In genomic region chr1:64020672-64021635, GRCm38 (mm10) we compare ENCODE assay signal across 9 mouse cellular contexts.
DNase-seq lines count a peak whose midpoint lies in the region; ATAC-seq and TF ChIP-seq lines count a peak whose summit lies in the region.
"Had no signal": no experiment of that assay in that cellular context is flagged by ENCODE, and none has a peak within 500 bp of the region (broad histone marks: within the 10 kb centered on the region; RNA-seq: fewer than 3 reads in every experiment).

No protein-coding gene starts in this region.

- H3K4me3 ChIP-seq in cerebellum, adult 2 months (replicated peaks; ENCODE audit: insufficient read depth, low read depth, low read length), result no peak overlapping the region
- peak overlapping the region; percentile 7; the same call in 1 of the 2 replicates for H3K4me3 ChIP-seq in kidney, embryonic 16.5 days (ENCODE audit: low read length)
- H3K4me3 ChIP-seq in liver, postnatal 0 days (ENCODE audit: low read depth, low read length), result no peak overlapping the region
- H3K4me3 ChIP-seq: liver, embryonic 13.5 days had no signal

- peak; percentile 41; the same call in 1 of the 2 replicates for ATAC-seq in granulocyte monocyte progenitor cell, adult 5-6 weeks (replicated peaks; ENCODE audit: poor library complexity, severe bottlenecking)
- peak; percentile 71; the same call in 1 of the 2 replicates for ATAC-seq in kidney, embryonic 16.5 days (ENCODE audit: low FRiP score, low TSS enrichment)
- ATAC-seq in liver, postnatal 0 days, result 0 out of 2 replicates have a peak, but pooled peaks have one; percentile 23

- DNase-seq in cerebellum, adult 2 months, result peak in 1 of 2 experiments; percentile 44
- DNase-seq in cerebellum, postnatal 36 days, result no peak
- peak; percentile 91 for DNase-seq in brain, adult 2 months (ENCODE audit: low read depth, low spot score)
- DNase-seq in liver, postnatal 0 days, result peak; percentile 20
- DNase-seq in retina, embryonic 14.5 days (ENCODE audit: low spot score), result peak; percentile 23
- no peak for DNase-seq in B cell, adult 2 months
- DNase-seq: liver, embryonic 13.5 days had no signal

- TF ChIP-seq EP300 in liver, postnatal 0 days (IDR thresholded peaks at IDR 0.05; ENCODE audit: low read depth), result no peak

- 0 out of 2 replicates have a peak, but pooled peaks have one; percentile 2 for TF ChIP-seq CTCF in cerebellum, adult 2 months (IDR thresholded peaks at IDR 0.05; ENCODE audit: borderline replicate concordance, insufficient read depth, low read depth, low read length)
- no peak for TF ChIP-seq CTCF in liver, postnatal 0 days (IDR thresholded peaks at IDR 0.05; ENCODE audit: low read depth)

- no peak overlapping the region; the same call in 1 of the 2 replicates for H3K27ac ChIP-seq in cerebellum, adult 2 months (ENCODE audit: insufficient read depth, low read length)
- H3K27ac ChIP-seq in kidney, embryonic 16.5 days (ENCODE audit: low read length), result no peak overlapping the region
- H3K27ac ChIP-seq in liver, postnatal 0 days (ENCODE audit: low read depth), result no peak overlapping the region
- H3K27ac ChIP-seq: liver, embryonic 13.5 days had no signal

- H3K9me3 ChIP-seq in kidney, embryonic 16.5 days (ENCODE audit: low read length), result no peaks in the 10 kb centered on the region
- H3K9me3 ChIP-seq in liver, postnatal 0 days (ENCODE audit: low read length), result no peaks in the 10 kb centered on the region
- H3K9me3 ChIP-seq: liver, embryonic 13.5 days had no signal

- H3K27me3 ChIP-seq in cerebellum, adult 2 months (ENCODE audit: control insufficient read depth, insufficient read depth, low read length), result no peaks in the 10 kb centered on the region
- no peaks in the 10 kb centered on the region for H3K27me3 ChIP-seq in kidney, embryonic 16.5 days (ENCODE audit: insufficient read depth, low read length)
- no peaks in the 10 kb centered on the region for H3K27me3 ChIP-seq in liver, postnatal 0 days (ENCODE audit: insufficient read depth, low read length)
- H3K27me3 ChIP-seq: liver, embryonic 13.5 days had no signal

- no peak for TF ChIP-seq POLR2A in cerebellum, adult 2 months (IDR thresholded peaks at IDR 0.05; ENCODE audit: borderline replicate concordance, insufficient read depth, low read length)

- H3K36me3 ChIP-seq in kidney, embryonic 16.5 days (ENCODE audit: insufficient read depth, low read length), result no peaks in the 10 kb centered on the region
- no peaks in the 10 kb centered on the region for H3K36me3 ChIP-seq in liver, postnatal 0 days (replicated peaks; ENCODE audit: insufficient read depth, low read length)
- H3K36me3 ChIP-seq: liver, embryonic 13.5 days had no signal

- WGBS in cerebellum, adult 2 months, result 37% methylated on average over 19 of the region's 19 CpGs
- 22% methylated on average over 19 of the region's 19 CpGs for WGBS in kidney, embryonic 16.5 days
- 27% methylated on average over 19 of the region's 19 CpGs for WGBS in liver, postnatal 0 days (ENCODE audit: insufficient replicate concordance)

- peak overlapping the region; percentile 20; the same call in 1 of the 2 replicates for H3K9ac ChIP-seq in kidney, embryonic 16.5 days (replicated peaks; ENCODE audit: low read length)
- no peak overlapping the region for H3K9ac ChIP-seq in liver, postnatal 0 days (replicated peaks)
- H3K9ac ChIP-seq: liver, embryonic 13.5 days had no signal

- H3K4me1 ChIP-seq in cerebellum, adult 2 months (ENCODE audit: control insufficient read depth, insufficient read depth, low read length), result peaks cover 10% of the 10 kb centered on the region
- peaks cover 10% of the 10 kb centered on the region for H3K4me1 ChIP-seq in kidney, embryonic 16.5 days (ENCODE audit: insufficient read depth, low read length)
- peaks cover 13% of the 10 kb centered on the region for H3K4me1 ChIP-seq in liver, postnatal 0 days (ENCODE audit: insufficient read depth)

- peak overlapping the region; percentile 42 for H3K4me2 ChIP-seq in kidney, embryonic 16.5 days (replicated peaks; ENCODE audit: low read depth, low read length)
- peak overlapping the region; percentile 47 for H3K4me2 ChIP-seq in liver, postnatal 0 days (ENCODE audit: low read depth, low read length)
- H3K4me2 ChIP-seq: liver, embryonic 13.5 days had no signal

Comparison
In these comparisons a context has a peak if more than half of its experiments do, and no peak if none do; other contexts are left out.
1. DNase-seq: peak in brain, adult 2 months (single experiment), liver, postnatal 0 days (single experiment) and retina, embryonic 14.5 days (single experiment); none in cerebellum, postnatal 36 days (0 of 2) and B cell, adult 2 months (0 of 2).
2. Peak in every context shown above with its lines, with median percentiles within 50 percentile points of each other: ATAC-seq.